10 mouse cellular contexts compared by ENCODE assay signal in genomic region chr7:73334883-73335282, GRCm38 (mm10). TPM values are rescaled to one million over a fixed set of nuclear protein-coding genes. Genes with fewer than 3 reads are reported as not detected.
DNase-seq lines count a peak whose midpoint lies in the region; ATAC-seq and TF ChIP-seq lines count a peak whose summit lies in the region.
"Had no signal": no experiment of that assay in that cellular context is flagged by ENCODE, and none has a peak within 500 bp of the region (broad histone marks: within the 10 kb centered on the region; RNA-seq: fewer than 3 reads in every experiment).

No protein-coding gene starts in this region.

- 86% methylated on average over 7 of the region's 7 CpGs for WGBS in midbrain, embryonic 10.5 days
- WGBS in midbrain, embryonic 13.5 days: 73% methylated on average over 7 of the region's 7 CpGs
- 16% methylated on average over 7 of the region's 7 CpGs for WGBS in heart, postnatal 0 days
- WGBS in stomach, postnatal 0 days: 30% methylated on average over 7 of the region's 7 CpGs

- H3K4me2 ChIP-seq in midbrain, embryonic 13.5 days (replicated peaks): no peak overlapping the region
- H3K4me2 ChIP-seq in heart, postnatal 0 days (ENCODE audit: low read depth, low read length): no peak overlapping the region
- H3K4me2 ChIP-seq in stomach, postnatal 0 days (replicated peaks; ENCODE audit: low read depth): no peak overlapping the region
- H3K4me2 ChIP-seq: midbrain, embryonic 12.5 days had no signal

- H3K4me3 ChIP-seq in midbrain, embryonic 10.5 days: no peak overlapping the region
- no peak overlapping the region for H3K4me3 ChIP-seq in midbrain, embryonic 13.5 days (replicated peaks)
- H3K4me3 ChIP-seq in heart, postnatal 0 days (ENCODE audit: low read depth, low read length): no peak overlapping the region
- H3K4me3 ChIP-seq in stomach, postnatal 0 days (ENCODE audit: low read depth, low read length): no peak overlapping the region
- H3K4me3 ChIP-seq: midbrain, embryonic 12.5 days had no signal

- no peaks in the 10 kb centered on the region for H3K27me3 ChIP-seq in midbrain, embryonic 10.5 days (ENCODE audit: low read depth, poor library complexity, severe bottlenecking)
- H3K27me3 ChIP-seq in midbrain, embryonic 13.5 days: 0 out of 2 replicates have a peak, but pooled peaks cover 7% of the 10 kb centered on the region
- H3K27me3 ChIP-seq in heart, postnatal 0 days (ENCODE audit: control insufficient read depth, insufficient read depth, low read length): 0 out of 2 replicates have a peak, but pooled peaks cover 3% of the 10 kb centered on the region
- H3K27me3 ChIP-seq in stomach, postnatal 0 days (ENCODE audit: control insufficient read depth, insufficient read depth, low read length): no peaks in the 10 kb centered on the region
- H3K27me3 ChIP-seq: midbrain, embryonic 12.5 days had no signal

- no peak for DNase-seq in midbrain, embryonic 10.5 days (ENCODE audit: low spot score)
- DNase-seq in cerebellum, postnatal 10 days: peak; percentile 86 to 91
- peak; percentile 58 for DNase-seq in heart, postnatal 0 days (ENCODE audit: low spot score)
- peak; percentile 23 for DNase-seq in stomach, postnatal 0 days (ENCODE audit: low spot score)
- DNase-seq in embryo, embryonic 11 days: no peak
- DNase-seq in adrenal gland, adult 8-10 months: no peak
- DNase-seq: spleen, adult 18-20 months had no signal

- no peak for TF ChIP-seq CTCF in heart, postnatal 0 days (IDR thresholded peaks at IDR 0.05; ENCODE audit: low read depth)
- TF ChIP-seq CTCF in stomach, postnatal 0 days (IDR thresholded peaks at IDR 0.05; ENCODE audit: low read depth): no peak

- no peaks in the 10 kb centered on the region for H3K9me3 ChIP-seq in midbrain, embryonic 10.5 days (replicated peaks)
- H3K9me3 ChIP-seq in midbrain, embryonic 13.5 days: no peaks in the 10 kb centered on the region
- no peaks in the 10 kb centered on the region for H3K9me3 ChIP-seq in heart, postnatal 0 days (replicated peaks; ENCODE audit: control insufficient read depth, low read length)
- no peaks in the 10 kb centered on the region for H3K9me3 ChIP-seq in stomach, postnatal 0 days (ENCODE audit: control insufficient read depth, low read length)
- H3K9me3 ChIP-seq: midbrain, embryonic 12.5 days had no signal

- TF ChIP-seq EP300 in heart, postnatal 0 days (IDR thresholded peaks at IDR 0.05; ENCODE audit: low read depth): no peak
- TF ChIP-seq EP300 in stomach, postnatal 0 days (optimal IDR thresholded peaks at IDR 0.05): peak; percentile 65

- peaks cover 29% of the 10 kb centered on the region for H3K4me1 ChIP-seq in midbrain, embryonic 10.5 days
- peaks cover 23% of the 10 kb centered on the region for H3K4me1 ChIP-seq in midbrain, embryonic 13.5 days (replicated peaks)
- H3K4me1 ChIP-seq in heart, postnatal 0 days (ENCODE audit: control insufficient read depth, insufficient read depth): peaks cover 17% of the 10 kb centered on the region; the same call in 1 of the 2 replicates
- H3K4me1 ChIP-seq in stomach, postnatal 0 days (replicated peaks; ENCODE audit: control insufficient read depth, insufficient read depth): peaks cover 3% of the 10 kb centered on the region; the same call in 1 of the 2 replicates

- no peak overlapping the region for H3K9ac ChIP-seq in midbrain, embryonic 13.5 days (replicated peaks)
- H3K9ac ChIP-seq in heart, postnatal 0 days (replicated peaks; ENCODE audit: low read depth, low read length): no peak overlapping the region
- H3K9ac ChIP-seq in stomach, postnatal 0 days (ENCODE audit: low read length): no peak overlapping the region
- H3K9ac ChIP-seq: midbrain, embryonic 12.5 days had no signal

- no peaks in the 10 kb centered on the region for H3K36me3 ChIP-seq in midbrain, embryonic 10.5 days
- no peaks in the 10 kb centered on the region for H3K36me3 ChIP-seq in midbrain, embryonic 13.5 days
- H3K36me3 ChIP-seq in heart, postnatal 0 days (replicated peaks; ENCODE audit: control insufficient read depth, insufficient read depth, low read length): no peaks in the 10 kb centered on the region
- no peaks in the 10 kb centered on the region for H3K36me3 ChIP-seq in stomach, postnatal 0 days (ENCODE audit: control insufficient read depth, insufficient read depth, low read length)
- H3K36me3 ChIP-seq: midbrain, embryonic 12.5 days had no signal

- ATAC-seq in midbrain, embryonic 13.5 days: no peak
- peak; percentile 64 for ATAC-seq in heart, postnatal 0 days (ENCODE audit: insufficient read depth, low read depth)
- peak; percentile 12; the same call in 1 of the 2 replicates for ATAC-seq in stomach, postnatal 0 days (ENCODE audit: low FRiP score, low TSS enrichment)

- H3K27ac ChIP-seq in midbrain, embryonic 10.5 days (replicated peaks): peak overlapping the region; percentile 61; the same call in 1 of the 2 replicates
- no peak overlapping the region for H3K27ac ChIP-seq in midbrain, embryonic 13.5 days
- no peak overlapping the region for H3K27ac ChIP-seq in heart, postnatal 0 days (ENCODE audit: low read depth)
- peak overlapping the region; percentile 63 for H3K27ac ChIP-seq in stomach, postnatal 0 days (replicated peaks)
- H3K27ac ChIP-seq: midbrain, embryonic 12.5 days had no signal

RNA-seq across cellular contexts. Expression of gene Rgma, which starts 40.4 kb away (rescaled TPM):
- 51.2 and 65.4 TPM in 2 replicates for polyA plus RNA-seq in midbrain, embryonic 10.5 days (2016; fragmentation: Nextera tagmentation; extraction: Ambion mirVana)
- 40.7 and 50.3 TPM in 2 replicates for polyA plus RNA-seq in midbrain, embryonic 13.5 days (2015; fragmentation: Nextera tagmentation; extraction: Ambion mirVana)
- 9.2 and 10.2 TPM in 2 replicates for total RNA-seq in heart, postnatal 0 days (2014; rRNA removed; ENCODE audit: low replicate concordance)
- 2.7 TPM in 2 replicates for polyA plus RNA-seq in heart, postnatal 0 days (2015; fragmentation: Nextera tagmentation; extraction: Ambion mirVana)
- 4.5 and 5.7 TPM in 2 replicates for polyA plus RNA-seq in stomach, postnatal 0 days (2015; fragmentation: Nextera tagmentation; extraction: Ambion mirVana)
- 10 to 100 TPM; 12.8 to 16.1 (median 14.0) TPM for total RNA-seq in adrenal gland, adult 8-10 months (2022)
- total RNA-seq: MEL had no signal

Comparison
In these comparisons a context has a peak if more than half of its experiments do, and no peak if none do; other contexts are left out.
1. H3K27ac ChIP-seq: peak in midbrain, embryonic 10.5 days (single experiment) and stomach, postnatal 0 days (single experiment); none in midbrain, embryonic 13.5 days (single experiment) and heart, postnatal 0 days (single experiment).
2. DNase-seq: peak in cerebellum, postnatal 10 days (2 of 2), heart, postnatal 0 days (single experiment) and stomach, postnatal 0 days (single experiment); none in midbrain, embryonic 10.5 days (single experiment), embryo, embryonic 11 days (single experiment) and adrenal gland, adult 8-10 months (single experiment).